Mouse (Mus musculus): ENCODE measurements around the gene Tgfb2. TPM values are rescaled to one million over a fixed set of nuclear protein-coding genes. Genes with fewer than 3 reads are reported as not detected.

Gene Tgfb2
- polyA plus RNA-seq, 1 experiment from 2014 or later: 11.8 TPM

DNA sequence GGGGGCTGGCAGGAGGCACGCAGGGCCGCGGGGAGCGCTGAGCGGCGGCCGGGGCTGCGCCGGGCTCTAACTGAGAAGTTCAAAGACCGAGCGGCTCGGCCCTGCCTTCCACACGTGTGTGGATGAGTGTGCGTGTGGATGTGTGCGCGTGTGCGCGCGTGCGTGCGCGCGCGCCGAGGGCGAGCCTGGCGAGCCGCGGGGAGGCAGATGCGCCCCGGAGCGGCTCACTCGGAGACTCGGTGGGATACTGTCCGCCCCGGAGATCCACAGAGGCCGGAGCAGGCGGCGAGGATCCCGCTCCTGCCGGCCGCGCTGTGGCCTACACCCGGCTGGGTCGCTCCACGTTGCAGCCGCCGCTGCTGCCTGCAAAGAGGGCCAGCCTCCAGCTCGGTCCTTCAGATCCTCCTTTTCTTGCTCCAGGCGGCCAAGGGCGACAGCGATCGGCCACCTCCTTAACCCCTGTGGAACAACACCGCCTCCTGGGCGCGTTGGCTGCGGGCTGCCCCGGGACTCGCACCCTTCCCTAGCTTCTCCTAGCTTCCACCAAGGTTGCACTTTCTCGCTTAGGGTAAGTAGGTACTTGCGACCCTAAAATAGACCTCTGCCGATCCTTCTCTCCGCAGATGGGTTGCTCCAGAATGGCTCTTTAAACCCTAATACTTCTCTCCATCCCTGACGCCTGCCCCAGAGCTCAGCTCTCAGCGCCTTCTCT, 430 bp downstream of the Tgfb2 start:
- no peaks in the 10 kb centered on the region for H3K9me3 ChIP-seq (ENCODE audit: control insufficient read depth, low read length)
- peak overlapping the region; percentile 94 for H3K4me2 ChIP-seq (ENCODE audit: low read length)
- peak overlapping the region; percentile 60 for H3K27ac ChIP-seq (replicated peaks; ENCODE audit: low read depth, low read length)
- H3K27me3 ChIP-seq (ENCODE audit: control insufficient read depth, insufficient read depth, low read length): peaks cover 21% of the 10 kb centered on the region; the same call in 1 of the 2 replicates
- WGBS: under 1% methylated on average over 65 of the region's 65 CpGs
- peak overlapping the region; percentile 78 for H3K9ac ChIP-seq (replicated peaks; ENCODE audit: low read length)
- DNase-seq: peak; percentile 85
- ATAC-seq (ENCODE audit: low FRiP score, low TSS enrichment): peak; percentile 76
- no peaks in the 10 kb centered on the region for H3K36me3 ChIP-seq (ENCODE audit: control insufficient read depth, insufficient read depth, low read length)
- peak overlapping the region; percentile 61 for H3K4me3 ChIP-seq (replicated peaks; ENCODE audit: low read depth, low read length)
- peaks cover 15% of the 10 kb centered on the region for H3K4me1 ChIP-seq (ENCODE audit: control insufficient read depth, insufficient read depth, low read length)

GRCm38 (mm10) chr1:186703980-186704701, 1.6 kb downstream of the Tgfb2 start:
- Histone ChIP-seq H3K9me3 (ENCODE audit: control insufficient read depth, low read length) (no peaks in the 10 kb centered on the region), H3K4me1 (ENCODE audit: control insufficient read depth, insufficient read depth, low read length) (peaks cover 15% of the 10 kb centered on the region), H3K4me3 (replicated peaks; ENCODE audit: low read depth, low read length) (peak overlapping the region; percentile 61), H3K36me3 (ENCODE audit: control insufficient read depth, insufficient read depth, low read length) (no peaks in the 10 kb centered on the region), H3K9ac (replicated peaks; ENCODE audit: low read length) (peak overlapping the region; percentile 78), H3K4me2 (ENCODE audit: low read length) (peak overlapping the region; percentile 94), H3K27ac (replicated peaks; ENCODE audit: low read depth, low read length) (no peak overlapping the region), H3K27me3 (ENCODE audit: control insufficient read depth, insufficient read depth, low read length) (peaks cover 21% of the 10 kb centered on the region; the same call in 1 of the 2 replicates)
- DNase-seq (peak; percentile 69), ATAC-seq (ENCODE audit: low FRiP score, low TSS enrichment) (no peak)
- under 1% methylated on average over 36 of the region's 36 CpGs for WGBS

GRCm38 (mm10) chr1:186703256-186703979, 2.4 kb downstream of the Tgfb2 start:
- peak overlapping the region; percentile 78; the same call in 1 of the 2 replicates for H3K9ac ChIP-seq (replicated peaks; ENCODE audit: low read length)
- H3K27ac ChIP-seq (replicated peaks; ENCODE audit: low read depth, low read length): no peak overlapping the region
- peak overlapping the region; percentile 94 for H3K4me2 ChIP-seq (ENCODE audit: low read length)
- H3K4me1 ChIP-seq (ENCODE audit: control insufficient read depth, insufficient read depth, low read length): peaks cover 15% of the 10 kb centered on the region
- no peaks in the 10 kb centered on the region for H3K36me3 ChIP-seq (ENCODE audit: control insufficient read depth, insufficient read depth, low read length)
- H3K27me3 ChIP-seq (ENCODE audit: control insufficient read depth, insufficient read depth, low read length): peaks cover 21% of the 10 kb centered on the region; the same call in 1 of the 2 replicates
- WGBS: 1% methylated on average over 15 of the region's 15 CpGs
- H3K4me3 ChIP-seq (replicated peaks; ENCODE audit: low read depth, low read length): peak overlapping the region; percentile 61
- peak; percentile 26 for DNase-seq
- no peak for ATAC-seq (ENCODE audit: low FRiP score, low TSS enrichment)
- H3K9me3 ChIP-seq (ENCODE audit: control insufficient read depth, low read length): no peaks in the 10 kb centered on the region

DNA sequence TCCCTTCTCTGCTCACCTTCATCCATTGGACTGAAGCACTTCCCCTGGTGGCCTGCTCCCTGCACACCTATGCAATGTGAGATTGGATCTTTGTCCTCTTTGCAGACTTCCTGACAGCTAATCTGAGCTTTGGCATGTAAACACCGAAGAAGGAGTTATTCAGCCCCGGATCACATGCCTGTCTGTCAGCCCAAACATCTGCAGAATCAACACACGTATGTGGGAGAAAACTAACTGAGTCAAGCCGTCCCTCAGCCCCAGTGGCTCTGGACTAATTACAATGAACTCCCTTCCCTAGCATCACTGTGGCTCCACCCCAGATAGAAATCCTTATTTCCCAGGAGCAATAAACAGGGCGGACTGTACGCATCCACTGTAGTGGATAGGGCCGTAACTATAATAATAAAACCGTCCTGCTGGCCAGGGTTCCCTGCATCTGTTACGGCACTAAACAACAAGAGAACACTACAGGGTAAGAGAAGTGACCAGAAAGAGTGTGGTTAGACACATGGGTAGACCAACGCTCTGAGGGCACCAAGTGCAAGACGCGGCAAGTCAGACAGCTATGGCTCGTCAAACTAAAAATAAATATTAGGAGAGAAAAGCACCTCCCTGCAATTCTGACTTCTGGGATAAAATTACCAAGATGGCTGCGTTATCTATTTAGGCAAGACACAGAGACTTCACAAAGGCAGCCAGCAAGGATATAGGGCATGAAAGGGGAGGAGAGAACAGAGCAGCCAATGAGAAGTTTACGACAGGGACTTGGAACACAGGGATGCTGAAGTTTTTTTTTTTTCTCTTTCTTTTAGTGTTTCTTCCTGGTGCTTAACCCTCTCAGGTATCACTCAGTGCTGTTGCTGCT, 3.2 kb downstream of the Tgfb2 start:
- DNase-seq (peak; percentile 25), ATAC-seq (ENCODE audit: low FRiP score, low TSS enrichment) (no peak)
- peaks cover 15% of the 10 kb centered on the region for H3K4me1 ChIP-seq (ENCODE audit: control insufficient read depth, insufficient read depth, low read length)
- H3K4me2 ChIP-seq (ENCODE audit: low read length): peak overlapping the region; percentile 94
- H3K9ac ChIP-seq (replicated peaks; ENCODE audit: low read length): no peak overlapping the region
- H3K4me3 ChIP-seq (replicated peaks; ENCODE audit: low read depth, low read length): peak overlapping the region; percentile 7; the same call in 1 of the 2 replicates
- peaks cover 21% of the 10 kb centered on the region; the same call in 1 of the 2 replicates for H3K27me3 ChIP-seq (ENCODE audit: control insufficient read depth, insufficient read depth, low read length)
- no peaks in the 10 kb centered on the region for H3K36me3 ChIP-seq (ENCODE audit: control insufficient read depth, insufficient read depth, low read length)
- no peaks in the 10 kb centered on the region for H3K9me3 ChIP-seq (ENCODE audit: control insufficient read depth, low read length)
- no peak overlapping the region for H3K27ac ChIP-seq (replicated peaks; ENCODE audit: low read depth, low read length)
- 24% methylated on average over 15 of the region's 15 CpGs for WGBS

DNA sequence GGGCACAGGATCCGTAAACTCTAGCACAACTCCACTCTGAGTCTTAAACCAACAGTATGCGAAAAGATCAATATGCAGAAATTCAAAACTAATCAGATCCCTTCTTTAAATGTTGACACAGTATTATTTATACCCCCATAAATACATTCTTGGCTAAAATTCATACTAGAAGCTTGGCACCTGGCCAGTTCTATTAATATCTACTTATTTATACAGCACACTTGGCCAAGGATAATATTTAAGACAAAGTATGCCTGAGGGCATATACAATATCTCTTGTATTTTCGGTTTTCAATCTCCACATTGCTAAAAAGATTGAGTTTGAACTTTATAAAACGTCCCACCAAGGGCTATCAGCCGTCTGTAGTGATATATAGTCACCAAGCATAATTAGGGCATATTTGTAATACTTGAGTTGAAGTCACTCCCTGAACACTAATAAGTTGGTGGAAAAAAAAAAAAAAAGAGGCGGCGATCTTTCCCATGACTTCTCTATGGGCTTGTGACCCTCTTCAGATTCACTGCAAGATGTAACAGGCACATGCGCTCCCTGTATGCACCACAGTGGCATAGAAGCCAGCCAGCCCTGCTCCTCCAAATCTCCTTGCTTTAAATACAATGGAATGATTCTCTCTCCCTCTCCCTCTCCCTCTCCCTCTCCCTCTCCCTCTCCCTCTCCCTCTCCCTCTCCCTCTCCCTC, 4.4 kb downstream of the Tgfb2 start:
- WGBS: 82% methylated on average over 8 of the region's 8 CpGs
- Histone ChIP-seq H3K27me3 (ENCODE audit: control insufficient read depth, insufficient read depth, low read length) (peaks cover 12% of the 10 kb centered on the region; the same call in 1 of the 2 replicates), H3K4me3 (replicated peaks; ENCODE audit: low read depth, low read length) (no peak overlapping the region), H3K9ac (replicated peaks; ENCODE audit: low read length) (no peak overlapping the region), H3K4me2 (ENCODE audit: low read length) (no peak overlapping the region), H3K27ac (replicated peaks; ENCODE audit: low read depth, low read length) (no peak overlapping the region), H3K4me1 (ENCODE audit: control insufficient read depth, insufficient read depth, low read length) (peaks cover 15% of the 10 kb centered on the region), H3K36me3 (ENCODE audit: control insufficient read depth, insufficient read depth, low read length) (no peaks in the 10 kb centered on the region), H3K9me3 (ENCODE audit: control insufficient read depth, low read length) (no peaks in the 10 kb centered on the region)
- DNase-seq (no peak), ATAC-seq (ENCODE audit: low FRiP score, low TSS enrichment) (no peak)

- ATAC-seq (ENCODE audit: low FRiP score, low TSS enrichment) (no peak), DNase-seq (no peak)
- Histone ChIP-seq H3K9ac (replicated peaks; ENCODE audit: low read length) (no peak overlapping the region), H3K36me3 (ENCODE audit: control insufficient read depth, insufficient read depth, low read length) (no peaks in the 10 kb centered on the region), H3K4me3 (replicated peaks; ENCODE audit: low read depth, low read length) (no peak overlapping the region), H3K9me3 (ENCODE audit: control insufficient read depth, low read length) (no peaks in the 10 kb centered on the region), H3K27ac (replicated peaks; ENCODE audit: low read depth, low read length) (no peak overlapping the region), H3K27me3 (ENCODE audit: control insufficient read depth, insufficient read depth, low read length) (peaks cover 12% of the 10 kb centered on the region; the same call in 1 of the 2 replicates), H3K4me1 (ENCODE audit: control insufficient read depth, insufficient read depth, low read length) (peaks cover 11% of the 10 kb centered on the region), H3K4me2 (ENCODE audit: low read length) (no peak overlapping the region)
- WGBS: 88% methylated on average over 3 of the region's 3 CpGs
These were observed 5.3 kb downstream of the Tgfb2 start for GRCm38 (mm10) chr1:186700496-186700895.

DNA sequence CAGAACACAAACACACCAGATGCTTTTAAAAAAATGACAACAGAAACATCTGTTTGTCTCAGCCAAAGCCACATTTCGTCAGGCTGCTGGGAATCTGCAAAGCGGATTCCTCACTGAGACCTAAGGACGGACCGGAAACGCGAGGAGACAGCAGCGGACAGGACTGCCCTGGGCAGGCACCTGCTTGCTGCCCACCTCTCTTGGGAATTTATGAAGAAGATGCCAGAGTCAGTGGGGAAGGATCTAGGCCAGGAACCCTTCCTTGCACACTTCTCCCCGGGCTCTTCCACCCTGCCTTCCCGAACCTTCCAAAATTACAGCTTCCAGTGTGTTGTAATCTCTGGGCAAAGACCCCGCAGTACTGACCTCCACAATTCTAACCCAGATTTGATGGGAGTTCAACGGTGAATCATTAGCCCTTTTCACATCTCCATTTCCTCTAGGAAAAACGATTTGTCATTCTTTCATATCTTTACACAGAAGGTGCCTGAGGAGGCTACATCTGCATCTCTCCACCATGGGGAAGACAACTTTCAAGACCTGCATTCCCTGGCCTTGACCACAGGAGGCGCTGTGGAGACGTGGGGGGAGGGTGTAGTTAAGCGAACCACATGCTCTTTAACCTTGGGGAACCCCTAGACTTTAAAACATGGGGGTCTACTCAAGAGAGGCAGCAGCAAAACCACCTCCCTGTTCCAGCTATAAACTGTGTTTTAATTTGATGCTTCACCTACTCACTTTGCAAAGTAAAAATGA, 7.0 kb downstream of the Tgfb2 start:
- H3K36me3 ChIP-seq (ENCODE audit: control insufficient read depth, insufficient read depth, low read length): no peaks in the 10 kb centered on the region
- no peak overlapping the region for H3K4me2 ChIP-seq (ENCODE audit: low read length)
- no peak overlapping the region for H3K27ac ChIP-seq (replicated peaks; ENCODE audit: low read depth, low read length)
- ATAC-seq (ENCODE audit: low FRiP score, low TSS enrichment) (no peak), DNase-seq (no peak)
- WGBS: 79% methylated on average over 15 of the region's 15 CpGs
- H3K27me3 ChIP-seq (ENCODE audit: control insufficient read depth, insufficient read depth, low read length): peaks cover 3% of the 10 kb centered on the region; the same call in 1 of the 2 replicates
- peaks cover 3% of the 10 kb centered on the region; the same call in 1 of the 2 replicates for H3K4me1 ChIP-seq (ENCODE audit: control insufficient read depth, insufficient read depth, low read length)
- H3K9ac ChIP-seq (replicated peaks; ENCODE audit: low read length): no peak overlapping the region
- H3K9me3 ChIP-seq (ENCODE audit: control insufficient read depth, low read length): no peaks in the 10 kb centered on the region
- no peak overlapping the region for H3K4me3 ChIP-seq (replicated peaks; ENCODE audit: low read depth, low read length)

Measured in midbrain, embryonic 14.5 days (tissue).